Mouse (Mus musculus) kidney, adult 18-20 months (tissue): ENCODE results near the gene Mpv17l2.

ENCODE experiments used
- DNase-seq: peaks from one replicate; pipeline ENCODE4 v3.0.0; 2021

The Mpv17l2 gene

GRCm38 (mm10) chr8:70718297-70718696, 42.4 kb downstream of the Mpv17l2 start, which contains the start of gene Gm3336:
Gm3336 (plus strand) TSS chr8:70718543.
- peak; percentile 78 for DNase-seq

GRCm38 (mm10) chr8:70716521-70717400, 44.0 kb downstream of the Mpv17l2 start:
- DNase-seq = no peak

- DNase-seq = no peak
These were observed 45.7 kb downstream of the Mpv17l2 start for GRCm38 (mm10) chr8:70715086-70715485.

GRCm38 (mm10) chr8:70713991-70714390, 46.8 kb downstream of the Mpv17l2 start:
- DNase-seq = no peak

- no peak for DNase-seq
These were observed 49.7 kb downstream of the Mpv17l2 start for GRCm38 (mm10) chr8:70711041-70711440.

- no peak for DNase-seq
These were observed 50.5 kb downstream of the Mpv17l2 start for GRCm38 (mm10) chr8:70710296-70710695.

GRCm38 (mm10) chr8:70709794-70710193, 51.0 kb downstream of the Mpv17l2 start:
- no peak for DNase-seq
